Mouse (Mus musculus): Measurements from ENCODE around the gene Cxcl3.

DNA sequence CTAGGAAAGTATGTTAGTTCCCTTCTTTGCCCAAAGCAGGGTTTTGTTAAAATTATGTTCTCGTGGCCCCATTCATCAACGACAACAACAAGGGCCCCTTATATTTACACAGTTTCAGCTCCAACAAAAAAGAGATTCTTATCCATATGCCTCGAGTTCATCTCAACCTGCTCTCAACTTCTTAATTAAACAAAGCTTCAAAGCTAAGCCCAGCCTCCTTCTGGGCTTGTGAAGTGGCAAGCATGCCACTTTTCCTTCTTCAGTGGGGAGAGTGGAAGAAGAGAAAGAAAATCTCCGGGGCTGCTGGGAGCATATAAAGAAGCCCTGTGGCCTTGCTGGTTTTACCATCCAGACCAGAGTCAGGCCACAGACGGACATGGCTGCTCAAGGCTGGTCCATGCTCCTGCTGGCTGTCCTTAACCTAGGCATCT lies 8.3 kb downstream of the Cxcl3 start, which contains the start of gene Cxcl15:
- TF ChIP-seq GATA1 (IDR thresholded peaks at IDR 0.05; ENCODE audit: low read length) = no peak
- no peak for TF ChIP-seq TAL1 (IDR thresholded peaks at IDR 0.05; ENCODE audit: low read length)

All from erythroblast, embryonic 14.5 days (primary cell).